Mouse (Mus musculus): ENCODE data around the gene Gzmf.
A peak's percentile ranks its signal among the peaks of the same experiment; 100 is the strongest.
"Not testable (repeated sequence)": the region's sequence is repeated elsewhere in the genome, so short reads cannot be mapped to it uniquely, and the experiment has no call there.

Gzmf gene

GRCm38 (mm10) chr14:56211317-56211716 lies at the start of gene Gzmf:
Gene Gzmf, minus strand, starts transcription at chr14:56211417.
- no peak for DNase-seq (ENCODE audit: low read depth in 1 of 2, low spot score in 2 of 2)

GRCm38 (mm10) chr14:56240409-56240808 lies 29.2 kb upstream of the Gzmf start:
- DNase-seq (ENCODE audit: low read depth in 1 of 2, low spot score in 2 of 2): no peak

GRCm38 (mm10) chr14:56234556-56234955 lies 23.3 kb upstream of the Gzmf start, which contains the start of gene Gzmc:
Gene Gzmc, minus strand, starts transcription at chr14:56234656.
- DNase-seq (ENCODE audit: low read depth in 1 of 2, low spot score in 2 of 2): no peak

- no peak for DNase-seq (ENCODE audit: low read depth in 1 of 2, low spot score in 2 of 2)
Measured at GRCm38 (mm10) chr14:56205613-56206012, 5.6 kb downstream of the Gzmf start.

- not testable (repeated sequence) for DNase-seq (ENCODE audit: low read depth in 1 of 2, low spot score in 2 of 2)
Measured at GRCm38 (mm10) chr14:56205021-56205420, 6.2 kb downstream of the Gzmf start.

GRCm38 (mm10) chr14:56203975-56204374 lies 7.2 kb downstream of the Gzmf start:
- DNase-seq (ENCODE audit: low read depth in 1 of 2, low spot score in 2 of 2): peak in 1 of 2 experiments; percentile 26

GRCm38 (mm10) chr14:56186946-56187345 lies 24.3 kb downstream of the Gzmf start:
- DNase-seq (ENCODE audit: low read depth in 1 of 2, low spot score in 2 of 2): no peak

- no peak for DNase-seq (ENCODE audit: low read depth in 1 of 2, low spot score in 2 of 2)
Measured at GRCm38 (mm10) chr14:56186521-56186920, 24.7 kb downstream of the Gzmf start.

GRCm38 (mm10) chr14:56177651-56178050 lies 33.6 kb downstream of the Gzmf start:
- not testable (repeated sequence) for DNase-seq (ENCODE audit: low read depth in 1 of 2, low spot score in 2 of 2)

GRCm38 (mm10) chr14:56174499-56174898 lies 36.7 kb downstream of the Gzmf start, which contains the start of gene Gzmn:
Gene Gzmn, minus strand, starts transcription at chr14:56174599.
- DNase-seq (ENCODE audit: low read depth in 1 of 2, low spot score in 2 of 2): no peak

GRCm38 (mm10) chr14:56173396-56173795 lies 37.8 kb downstream of the Gzmf start:
- no peak for DNase-seq (ENCODE audit: low read depth in 1 of 2, low spot score in 2 of 2)

- DNase-seq (ENCODE audit: low read depth in 1 of 2, low spot score in 2 of 2): no peak
Measured at GRCm38 (mm10) chr14:56172744-56173143, 38.5 kb downstream of the Gzmf start.

GRCm38 (mm10) chr14:56168009-56168408 lies 43.2 kb downstream of the Gzmf start:
- no peak for DNase-seq (ENCODE audit: low read depth in 1 of 2, low spot score in 2 of 2)

- DNase-seq (ENCODE audit: low read depth in 1 of 2, low spot score in 2 of 2): no peak
Measured at GRCm38 (mm10) chr14:56162109-56162508, 49.1 kb downstream of the Gzmf start.

GRCm38 (mm10) chr14:56159479-56159878 lies 51.7 kb downstream of the Gzmf start, which contains the start of gene Gzmg:
Gene Gzmg, minus strand, starts transcription at chr14:56159579.
- not testable (repeated sequence) for DNase-seq (ENCODE audit: low read depth in 1 of 2, low spot score in 2 of 2)

- DNase-seq (ENCODE audit: low read depth in 1 of 2, low spot score in 2 of 2): no peak
Measured at GRCm38 (mm10) chr14:56155340-56155739, 55.9 kb downstream of the Gzmf start.
